Mouse (Mus musculus) neural tube, embryonic 13.5 days (tissue): ENCODE measurements around the gene Gm266. TPM values are rescaled to one million over a fixed set of nuclear protein-coding genes. Genes with fewer than 3 reads are reported as not detected.
A peak's percentile ranks its signal among the peaks of the same experiment; 100 is the strongest.
"Not testable (repeated sequence)": the region's sequence is repeated elsewhere in the genome, so short reads cannot be mapped to it uniquely, and the experiment has no call there.

Experiments
- ATAC-seq: fragments of 200-750 bp; cut with Nextera tagmentation; 2 replicates; pipeline ENCODE4 v1.8.0; 2017; ENCODE audit warnings: low read depth, mild to moderate bottlenecking, moderate TSS enrichment, moderate library complexity
- H3K27ac ChIP-seq: fragments of 300-500 bp; sonication (generic); replicated peaks from 2 replicates; pipeline ENCODE4 v1.5.1; 2015; ENCODE audit warnings: moderate library complexity, mild to moderate bottlenecking, inconsistent platforms
- H3K27me3 ChIP-seq: fragments of 300-500 bp; sonication (generic); 2 replicates; pipeline ENCODE4 v1.6.1; 2015; ENCODE audit warnings: mild to moderate bottlenecking, inconsistent platforms
- H3K36me3 ChIP-seq: fragments of 300-500 bp; sonication (generic); 2 replicates; pipeline ENCODE4 v1.6.1; 2015; ENCODE audit warnings: mild to moderate bottlenecking, inconsistent platforms
- H3K4me1 ChIP-seq: fragments of 300-500 bp; sonication (generic); replicated peaks from 2 replicates; pipeline ENCODE4 v1.6.1; 2015; ENCODE audit warnings: inconsistent platforms
- H3K4me2 ChIP-seq: fragments of 300-500 bp; sonication (generic); 2 replicates; pipeline ENCODE4 v1.6.1; 2015; ENCODE audit warnings: inconsistent platforms, mild to moderate bottlenecking, moderate library complexity
- H3K4me3 ChIP-seq: fragments of 300-500 bp; sonication (generic); 2 replicates; pipeline ENCODE4 v1.5.1; 2015; ENCODE audit warnings: mild to moderate bottlenecking, inconsistent platforms
- H3K9ac ChIP-seq: fragments of 300-500 bp; sonication (generic); 2 replicates; pipeline ENCODE4 v1.6.1; 2015; ENCODE audit warnings: moderate library complexity, mild to moderate bottlenecking, inconsistent platforms
- H3K9me3 ChIP-seq: fragments of 300-500 bp; sonication (generic); 2 replicates; pipeline ENCODE4 v1.6.1; 2016; ENCODE audit warnings: inconsistent platforms
- WGBS: fragments of 180-500 bp; shearing (Covaris S2); methylation state at CpG from one replicate; pipeline ENCODE4 v1.1.7; 2015; 5-methylcytosine and 5-hydroxymethylcytosine counted together
- polyA plus RNA-seq: library from polyadenylated mRNA; unstranded; fragments of >200 nt; fragmentation: Nextera tagmentation; extraction: Ambion mirVana; gene quantifications from 2 replicates; pipeline ENCODE4 v1.2.1, GENCODE M21; 2015

Gm266 gene
- polyA plus RNA-seq, 1 experiment from 2014 or later, result 1.6 TPM

DNA sequence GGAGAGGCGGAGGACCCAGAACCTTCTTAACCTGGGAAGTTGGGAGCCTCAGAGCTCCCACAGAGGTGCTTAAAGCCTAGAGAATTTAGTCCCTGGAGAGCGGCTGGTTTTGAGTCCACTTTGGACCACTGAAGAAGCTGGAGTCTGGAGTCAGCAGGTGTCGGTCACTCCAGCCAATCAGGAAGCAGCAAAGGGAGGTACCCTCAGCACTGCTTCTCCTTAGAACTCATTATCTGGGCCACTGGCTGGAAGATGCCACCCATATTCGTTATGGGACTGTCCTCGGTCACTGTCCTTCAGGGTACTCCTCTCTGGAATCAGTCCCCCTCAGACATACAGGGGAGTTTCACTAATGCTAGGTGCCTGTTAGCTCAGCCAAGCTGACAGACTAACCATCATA lies 30.3 kb upstream of the Gm266 start:
- no peak for ATAC-seq
- WGBS, result 87% methylated on average over 5 of the region's 5 CpGs

DNA sequence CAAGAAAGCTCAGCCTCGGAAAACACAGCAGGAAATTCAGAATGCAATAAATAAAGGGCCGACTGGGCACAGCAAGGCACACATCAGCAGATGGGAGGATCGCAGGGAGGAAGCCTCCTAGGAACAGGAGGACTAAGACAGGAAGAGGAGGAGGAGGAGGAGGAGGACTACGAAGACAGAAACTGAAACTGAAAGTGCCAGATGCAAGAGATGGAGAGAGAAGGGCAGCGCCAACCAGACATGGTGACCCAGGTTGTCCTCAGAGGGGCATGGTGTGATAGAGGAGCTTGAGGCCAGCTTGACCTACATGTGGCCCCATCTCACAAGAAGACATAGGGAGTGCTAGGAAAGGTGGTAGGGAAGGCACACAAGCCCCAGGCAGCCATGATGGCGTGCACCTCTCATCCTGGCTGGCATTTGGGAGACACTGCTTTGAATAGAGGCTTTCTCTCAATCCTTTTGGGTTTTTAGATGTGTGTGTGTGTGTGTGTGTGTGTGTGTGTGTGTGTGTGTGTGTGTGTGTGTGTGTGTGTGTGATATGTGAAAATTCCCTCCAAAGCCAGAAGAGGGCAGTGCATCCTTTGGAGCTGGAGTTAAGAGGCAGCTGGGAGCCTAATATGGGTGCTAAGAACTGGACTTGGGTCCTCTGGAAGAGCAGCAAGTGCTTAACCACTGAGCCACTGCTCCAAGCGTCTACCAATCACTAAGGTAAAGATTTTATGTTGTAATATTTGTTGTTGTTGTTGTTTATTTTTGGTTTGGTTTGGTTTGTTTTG lies 29.4 kb upstream of the Gm266 start:
- Histone ChIP-seq H3K9ac (no peak overlapping the region), H3K4me3 (no peak overlapping the region), H3K9me3 (no peaks in the 10 kb centered on the region), H3K27me3 (no peaks in the 10 kb centered on the region), H3K36me3 (no peaks in the 10 kb centered on the region), H3K27ac (peak overlapping the region; percentile 52; the same call in 1 of the 2 replicates), H3K4me1 (peaks cover 8% of the 10 kb centered on the region; the same call in 1 of the 2 replicates), H3K4me2 (no peak overlapping the region)
- no peak for ATAC-seq
- WGBS, result 71% methylated on average over 7 of the region's 7 CpGs

More for the DNA sequence above, 30.3 kb upstream of the Gm266 start:
- Histone ChIP-seq H3K9ac (no peak overlapping the region), H3K36me3 (no peaks in the 10 kb centered on the region), H3K9me3 (no peaks in the 10 kb centered on the region), H3K4me1 (peaks cover 8% of the 10 kb centered on the region; the same call in 1 of the 2 replicates), H3K27ac (no peak overlapping the region), H3K4me3 (no peak overlapping the region), H3K27me3 (no peaks in the 10 kb centered on the region), H3K4me2 (no peak overlapping the region)

DNA sequence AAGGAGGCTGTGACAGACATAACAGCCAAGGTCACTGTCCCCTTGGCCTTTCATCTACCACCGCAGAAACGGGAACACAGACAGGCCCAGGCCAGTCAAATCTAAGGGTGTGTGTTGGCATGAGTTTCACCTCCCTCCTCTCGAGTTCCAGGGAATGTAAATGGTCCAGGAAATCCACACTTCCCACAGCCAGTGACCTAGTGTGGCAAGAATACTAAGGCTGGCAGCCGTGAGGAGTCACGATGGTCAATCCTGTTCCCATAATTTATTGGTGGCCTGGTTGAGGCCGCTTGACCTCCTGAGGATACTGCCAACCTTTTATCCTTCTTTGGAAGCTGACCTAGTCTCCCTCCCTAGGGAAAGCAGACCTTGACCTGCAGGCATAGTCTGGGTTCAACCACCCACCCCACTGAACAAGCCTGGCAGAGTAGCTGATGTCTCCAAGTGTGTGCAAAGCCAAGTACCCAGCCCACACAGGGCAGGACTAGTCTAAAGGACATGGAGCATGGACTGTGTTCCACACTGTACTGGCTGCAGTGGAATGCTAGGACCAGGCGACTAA lies 28.7 kb upstream of the Gm266 start:
- peak; percentile 56 for ATAC-seq
- peaks cover 8% of the 10 kb centered on the region; the same call in 1 of the 2 replicates for H3K4me1 ChIP-seq
- 66% methylated on average over 7 of the region's 7 CpGs for WGBS
- H3K9me3 ChIP-seq, result no peaks in the 10 kb centered on the region
- H3K36me3 ChIP-seq, result no peaks in the 10 kb centered on the region
- peak overlapping the region; percentile 31; the same call in 1 of the 2 replicates for H3K9ac ChIP-seq
- no peaks in the 10 kb centered on the region for H3K27me3 ChIP-seq
- H3K4me3 ChIP-seq, result no peak overlapping the region
- no peak overlapping the region for H3K4me2 ChIP-seq
- peak overlapping the region; percentile 52 for H3K27ac ChIP-seq

DNA sequence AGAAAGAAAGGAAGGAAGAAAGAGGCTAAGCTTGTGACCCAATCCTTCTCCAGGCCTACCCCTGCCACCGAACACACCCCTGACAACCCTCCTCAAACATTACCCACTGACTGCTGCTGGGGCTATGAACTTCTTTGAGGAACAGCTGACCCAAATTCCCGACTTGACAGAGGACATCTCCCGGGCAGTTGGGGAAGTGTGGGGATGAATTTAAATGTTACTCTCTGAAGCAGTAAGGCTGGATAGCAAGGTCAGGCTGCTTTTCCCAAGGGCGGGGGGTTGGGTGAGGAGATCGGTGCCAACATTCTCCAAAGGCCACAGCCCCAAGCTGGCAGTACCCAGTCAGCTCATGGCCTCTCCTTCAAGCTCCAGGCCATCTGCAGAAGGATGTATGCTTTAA lies 28.1 kb upstream of the Gm266 start:
- ATAC-seq, result peak; percentile 84; the same call in 1 of the 2 replicates
- Histone ChIP-seq H3K27ac (peak overlapping the region; percentile 52; the same call in 1 of the 2 replicates), H3K4me1 (peaks cover 8% of the 10 kb centered on the region; the same call in 1 of the 2 replicates), H3K4me3 (no peak overlapping the region), H3K27me3 (no peaks in the 10 kb centered on the region), H3K9me3 (no peaks in the 10 kb centered on the region), H3K36me3 (no peaks in the 10 kb centered on the region), H3K9ac (no peak overlapping the region), H3K4me2 (no peak overlapping the region)
- 48% methylated on average over 5 of the region's 5 CpGs for WGBS

DNA sequence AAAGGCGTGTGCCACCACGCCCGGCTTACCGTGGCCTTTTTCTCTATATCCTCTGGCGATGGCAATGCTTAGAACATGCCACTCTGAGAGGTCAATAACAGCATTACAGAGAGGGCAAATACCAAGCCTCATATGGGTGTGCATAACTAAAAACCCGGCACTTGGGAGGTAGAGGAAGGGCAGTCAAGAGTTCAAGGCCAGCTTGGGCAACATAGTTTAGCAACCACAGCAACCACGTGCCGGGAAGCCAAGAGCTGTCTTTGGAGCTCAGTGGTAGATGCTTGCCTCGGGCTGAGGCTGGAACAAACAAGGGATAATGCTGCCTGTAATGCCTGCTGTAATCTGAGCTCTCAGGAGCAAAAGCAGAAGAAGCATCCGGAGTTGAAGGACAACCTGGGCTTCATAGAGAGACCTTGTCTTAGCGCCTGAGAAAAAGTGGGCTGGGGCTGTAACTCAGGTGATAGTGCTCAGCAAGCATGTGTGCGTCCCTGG lies 27.0 kb upstream of the Gm266 start:
- H3K4me1 ChIP-seq, result peaks cover 8% of the 10 kb centered on the region; the same call in 1 of the 2 replicates
- H3K4me3 ChIP-seq, result no peak overlapping the region
- no peak for ATAC-seq
- no peak overlapping the region for H3K4me2 ChIP-seq
- WGBS, result 87% methylated on average over 12 of the region's 12 CpGs
- H3K9ac ChIP-seq, result no peak overlapping the region
- H3K36me3 ChIP-seq, result no peaks in the 10 kb centered on the region
- no peak overlapping the region for H3K27ac ChIP-seq
- H3K27me3 ChIP-seq, result no peaks in the 10 kb centered on the region
- no peaks in the 10 kb centered on the region for H3K9me3 ChIP-seq

DNA sequence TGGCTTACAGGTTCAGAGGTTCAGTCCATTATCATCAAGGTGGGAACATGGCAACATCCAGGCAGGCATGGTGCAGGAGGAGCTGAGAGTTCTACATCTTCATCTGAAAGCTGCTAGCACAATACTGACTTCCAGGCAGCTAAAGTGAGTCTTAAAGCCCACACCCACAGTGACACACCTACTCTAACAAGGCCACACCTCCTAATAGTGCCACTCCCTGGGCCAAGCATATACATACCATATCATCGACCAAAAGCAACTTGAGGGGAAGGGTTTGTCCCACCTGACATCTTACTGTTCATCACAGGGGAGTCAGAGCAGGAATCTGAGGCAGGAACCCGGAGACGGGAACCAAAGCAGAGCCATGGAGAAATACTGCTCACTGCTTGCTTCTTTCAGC lies 22.8 kb upstream of the Gm266 start:
- H3K36me3 ChIP-seq, H3K4me3 ChIP-seq, H3K4me2 ChIP-seq, H3K27ac ChIP-seq, ATAC-seq, H3K9ac ChIP-seq, H3K4me1 ChIP-seq, H3K9me3 ChIP-seq, H3K27me3 ChIP-seq: not testable (repeated sequence)
- WGBS, result 78% methylated on average over 3 of the region's 3 CpGs

DNA sequence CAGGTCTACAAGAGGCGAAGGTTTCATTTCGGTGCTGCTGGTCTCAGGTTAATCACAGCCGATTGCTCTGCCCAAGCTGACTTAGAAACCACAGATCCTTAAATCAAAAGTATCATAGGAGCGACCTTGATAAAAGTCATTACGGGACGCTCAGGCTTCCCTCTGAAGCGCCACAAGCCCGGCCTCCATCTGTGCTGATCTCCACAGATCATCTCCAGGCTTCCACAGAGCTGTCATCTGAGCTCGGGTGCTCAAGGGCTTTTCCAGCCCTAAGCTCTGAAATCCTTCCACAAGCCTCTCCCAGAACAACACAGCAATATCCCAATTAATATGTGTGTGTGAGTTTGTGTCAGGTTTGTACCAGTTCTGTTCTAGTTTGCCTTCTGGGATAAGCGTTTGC lies 22.3 kb upstream of the Gm266 start:
- Histone ChIP-seq H3K27me3 (0 out of 2 replicates have a peak, but pooled peaks cover 5% of the 10 kb centered on the region), H3K27ac (no peak overlapping the region), H3K9me3 (no peaks in the 10 kb centered on the region), H3K4me1 (peaks cover 3% of the 10 kb centered on the region; the same call in 1 of the 2 replicates), H3K9ac (no peak overlapping the region), H3K4me2 (no peak overlapping the region), H3K4me3 (no peak overlapping the region), H3K36me3 (no peaks in the 10 kb centered on the region)
- no peak for ATAC-seq
- whole genome bisulfite sequencing, result 93% methylated on average over 10 of the region's 10 CpGs

DNA sequence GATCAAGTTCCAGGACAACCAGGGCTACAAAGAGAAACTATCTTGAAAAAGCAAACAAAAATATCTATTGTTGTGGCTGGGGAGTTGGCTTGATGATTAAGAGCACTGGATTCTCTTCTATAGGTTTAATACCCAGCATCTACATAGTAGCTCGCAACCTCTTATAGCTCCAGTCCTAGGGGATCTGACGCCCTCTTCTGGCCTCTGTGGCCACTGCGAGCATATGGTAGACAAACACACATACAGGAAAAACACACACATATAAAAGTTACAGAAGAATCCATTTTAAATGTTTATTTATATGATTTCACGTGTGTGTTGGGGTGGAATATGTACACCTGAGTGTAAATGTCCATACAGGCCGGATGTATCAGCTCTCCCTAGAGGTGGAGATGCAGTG lies 21.4 kb upstream of the Gm266 start:
- Histone ChIP-seq H3K4me3 (no peak overlapping the region), H3K9me3 (no peaks in the 10 kb centered on the region), H3K27ac (no peak overlapping the region), H3K4me2 (no peak overlapping the region), H3K9ac (no peak overlapping the region), H3K36me3 (no peaks in the 10 kb centered on the region), H3K27me3 (0 out of 2 replicates have a peak, but pooled peaks cover 5% of the 10 kb centered on the region), H3K4me1 (peaks cover 3% of the 10 kb centered on the region; the same call in 1 of the 2 replicates)
- 59% methylated on average over 5 of the region's 5 CpGs for WGBS
- ATAC-seq, result no peak

DNA sequence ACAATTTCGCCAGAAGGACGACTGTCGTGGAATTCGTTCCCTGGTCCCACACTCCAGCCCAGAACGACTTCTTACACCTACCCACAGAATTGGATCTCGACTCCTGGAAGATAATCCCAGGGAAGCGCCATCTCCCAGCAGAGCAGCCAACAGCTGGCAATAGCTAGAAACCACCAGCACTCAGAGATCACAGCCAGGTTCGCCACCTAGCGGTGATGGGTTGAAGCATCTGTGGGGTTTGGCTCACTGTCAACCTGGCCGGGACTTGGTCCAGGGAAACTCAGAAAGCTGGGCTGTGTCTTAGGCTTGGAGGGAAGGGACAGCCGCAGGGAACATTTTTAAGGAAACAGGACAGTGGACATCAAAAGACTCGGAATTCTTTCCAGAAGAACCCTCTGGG lies 19.3 kb upstream of the Gm266 start:
- Histone ChIP-seq H3K4me2 (peak overlapping the region; percentile 43), H3K36me3 (no peaks in the 10 kb centered on the region), H3K9ac (0 out of 2 replicates have a peak overlapping the region, but pooled peaks have one; percentile 31), H3K9me3 (no peaks in the 10 kb centered on the region), H3K4me1 (peaks cover 15% of the 10 kb centered on the region), H3K27me3 (0 out of 2 replicates have a peak, but pooled peaks cover 5% of the 10 kb centered on the region), H3K4me3 (peak overlapping the region; percentile 19), H3K27ac (no peak overlapping the region)
- ATAC-seq, result peak; percentile 79; the same call in 1 of the 2 replicates
- 5% methylated on average over 12 of the region's 12 CpGs for WGBS

DNA sequence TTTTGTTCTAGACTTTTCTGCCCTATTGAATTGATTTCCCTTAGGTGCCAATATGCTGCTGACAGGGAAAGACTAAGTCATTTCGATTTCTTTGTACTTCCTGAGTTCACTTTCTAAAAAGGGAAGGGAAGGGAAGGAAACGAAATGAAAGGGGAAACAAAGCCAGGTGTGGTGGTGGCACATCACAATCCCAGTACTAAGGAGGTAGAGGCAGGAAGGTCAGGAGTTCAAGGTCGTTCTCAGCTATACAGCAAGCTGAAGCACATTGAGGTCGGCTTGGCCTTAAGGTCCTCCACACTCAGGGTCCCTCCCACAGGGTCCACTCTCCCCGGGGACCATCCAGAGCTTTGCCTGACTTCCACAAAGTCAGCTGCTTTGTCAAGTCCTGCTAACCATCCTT lies 17.9 kb upstream of the Gm266 start:
- H3K9me3 ChIP-seq, result no peaks in the 10 kb centered on the region
- no peak overlapping the region for H3K4me3 ChIP-seq
- H3K9ac ChIP-seq, result no peak overlapping the region
- H3K27ac ChIP-seq, result no peak overlapping the region
- H3K36me3 ChIP-seq, result no peaks in the 10 kb centered on the region
- H3K4me2 ChIP-seq, result no peak overlapping the region
- WGBS, result 81% methylated on average over 5 of the region's 5 CpGs
- H3K27me3 ChIP-seq, result 0 out of 2 replicates have a peak, but pooled peaks cover 5% of the 10 kb centered on the region
- ATAC-seq, result no peak
- peaks cover 18% of the 10 kb centered on the region for H3K4me1 ChIP-seq

DNA sequence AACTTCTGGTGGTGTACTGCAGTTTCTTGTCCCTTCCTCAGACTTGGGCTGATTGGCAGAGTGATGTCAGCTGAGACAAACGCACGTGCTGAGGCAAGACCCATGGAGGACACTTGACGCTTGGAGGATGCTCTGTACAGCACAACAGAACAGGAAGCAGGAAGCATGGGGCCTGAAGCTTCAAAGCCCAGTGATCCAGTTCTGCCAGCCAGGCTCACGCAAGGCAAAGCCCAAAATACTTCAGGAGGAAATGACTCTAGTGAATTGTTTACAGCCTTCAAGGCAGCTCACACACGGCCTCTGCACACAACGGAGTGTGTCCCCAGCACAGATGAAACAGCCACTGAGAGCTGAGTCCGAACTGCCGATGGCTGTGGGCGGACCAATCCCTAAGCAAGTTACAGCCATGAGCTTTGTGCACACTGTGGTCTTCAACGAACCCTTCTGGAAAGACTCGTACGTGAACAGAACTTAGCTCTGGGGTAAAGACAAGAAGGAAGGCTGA lies 17.5 kb upstream of the Gm266 start:
- WGBS, result 85% methylated on average over 12 of the region's 12 CpGs
- Histone ChIP-seq H3K27me3 (0 out of 2 replicates have a peak, but pooled peaks cover 5% of the 10 kb centered on the region), H3K4me1 (peaks cover 18% of the 10 kb centered on the region), H3K4me2 (no peak overlapping the region), H3K27ac (no peak overlapping the region), H3K36me3 (no peaks in the 10 kb centered on the region), H3K4me3 (no peak overlapping the region), H3K9me3 (no peaks in the 10 kb centered on the region), H3K9ac (no peak overlapping the region)
- no peak for ATAC-seq

DNA sequence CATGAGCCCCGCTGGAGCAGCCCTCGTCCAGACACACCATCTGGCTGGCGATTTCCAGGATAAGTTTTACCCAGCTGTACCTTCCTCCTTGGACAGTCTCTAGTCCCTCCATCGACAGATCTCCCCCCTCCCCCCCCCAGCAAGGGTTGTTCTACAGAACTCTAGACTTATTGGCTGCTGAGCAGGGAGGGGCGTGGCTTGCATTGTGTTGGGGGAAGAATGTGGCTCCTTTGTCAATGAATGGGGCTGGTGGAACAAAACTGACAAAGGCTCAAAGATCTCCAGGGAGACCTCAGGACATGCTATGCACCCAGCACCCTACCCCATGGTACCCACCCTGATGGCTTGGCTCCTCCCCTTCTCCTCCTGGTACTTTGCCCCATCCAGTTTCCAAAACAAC lies 15.1 kb upstream of the Gm266 start:
- Histone ChIP-seq H3K27ac (0 out of 2 replicates have a peak overlapping the region, but pooled peaks have one; percentile 0), H3K4me1 (peaks cover 18% of the 10 kb centered on the region), H3K4me2 (peak overlapping the region; percentile 30; the same call in 1 of the 2 replicates), H3K36me3 (no peaks in the 10 kb centered on the region), H3K4me3 (no peak overlapping the region), H3K9me3 (no peaks in the 10 kb centered on the region), H3K27me3 (0 out of 2 replicates have a peak, but pooled peaks cover 5% of the 10 kb centered on the region), H3K9ac (no peak overlapping the region)
- WGBS, result 16% methylated on average over 5 of the region's 5 CpGs
- peak; percentile 74 for ATAC-seq
